Mouse (Mus musculus): ENCODE data around the gene Rbm33.

- no peak for TF ChIP-seq CTCF (IDR thresholded peaks at IDR 0.05)
- TF ChIP-seq EP300 (IDR thresholded peaks at IDR 0.05) = no peak
Observed at GRCm38 (mm10) chr5:28450126-28450890, 133.4 kb downstream of the Rbm33 start.
